Mouse (Mus musculus) retina, embryonic 14.5 days (tissue): ENCODE data around the gene Olfr469.
A peak's percentile ranks its signal among the peaks of the same experiment; 100 is the strongest.
"Not testable (repeated sequence)": the region's sequence is repeated elsewhere in the genome, so short reads cannot be mapped to it uniquely, and the experiment has no call there.

Source experiments
- DNase-seq: peaks from one replicate; pipeline ENCODE4 v3.0.0-alpha.2; 2015; ENCODE audit warnings: low spot score

The Olfr469 gene

DNA sequence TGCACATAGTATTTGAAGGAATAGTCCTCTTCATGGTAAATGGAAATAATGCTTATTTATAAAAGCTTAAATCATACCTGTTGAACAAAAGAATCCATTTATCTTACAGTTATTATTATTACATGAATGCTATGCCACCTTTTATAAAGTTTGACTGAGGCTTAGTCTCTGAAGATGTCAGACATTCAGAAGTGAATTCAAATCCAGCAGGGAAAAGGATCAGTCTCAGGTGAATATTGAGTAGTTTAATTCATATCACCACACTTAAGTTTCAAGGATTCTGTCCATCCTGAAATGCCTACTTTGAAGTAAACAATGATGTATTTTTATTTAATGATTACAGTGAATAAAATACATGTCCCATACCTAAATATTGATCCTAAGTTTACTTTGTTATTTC lies at the start of gene Olfr469:
Gene Olfr469, minus strand, starts transcription at position 101 of the 400 bp plus-strand sequence.
- not testable (repeated sequence) for DNase-seq

DNA sequence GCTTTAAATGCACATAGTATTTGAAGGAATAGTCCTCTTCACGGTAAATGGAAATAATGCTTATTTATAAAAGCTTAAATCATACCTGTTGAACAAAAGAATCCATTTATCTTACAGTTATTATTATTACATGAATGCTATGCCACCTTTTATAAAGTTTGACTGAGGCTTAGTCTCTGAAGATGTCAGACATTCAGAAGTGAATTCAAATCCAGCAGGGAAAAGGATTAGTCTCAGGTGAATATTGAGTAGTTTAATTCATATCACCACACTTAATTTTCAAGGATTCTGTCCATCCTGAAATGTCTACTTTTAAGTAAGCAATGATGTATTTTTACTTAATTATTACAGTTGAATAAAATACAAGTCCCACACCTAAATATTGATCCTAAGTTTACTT lies 22.0 kb upstream of the Olfr469 start, which contains the start of gene Olfr470:
Gene Olfr470, minus strand, starts transcription at position 101 of the 400 bp plus-strand sequence.
- not testable (repeated sequence) for DNase-seq

DNA sequence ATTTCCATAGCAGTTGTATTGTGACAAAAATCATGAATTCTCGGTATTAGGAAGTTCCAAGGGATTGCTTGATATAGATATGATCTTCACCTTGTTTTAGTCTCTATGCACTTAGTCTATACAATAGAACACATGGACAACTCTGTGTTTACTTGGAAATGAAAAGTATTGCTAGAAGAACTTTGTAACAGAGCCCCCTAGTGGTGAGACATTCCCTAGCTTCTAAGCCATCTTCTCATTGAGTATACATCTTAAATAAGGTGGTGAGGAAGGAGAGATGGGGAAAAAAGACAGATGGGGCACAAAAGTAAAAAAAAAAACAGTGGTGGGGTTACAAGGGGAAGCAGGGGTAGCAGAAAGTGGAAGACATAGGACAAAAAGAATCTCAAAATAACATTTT lies 16.4 kb upstream of the Olfr469 start:
- DNase-seq, result peak; percentile 65

DNA sequence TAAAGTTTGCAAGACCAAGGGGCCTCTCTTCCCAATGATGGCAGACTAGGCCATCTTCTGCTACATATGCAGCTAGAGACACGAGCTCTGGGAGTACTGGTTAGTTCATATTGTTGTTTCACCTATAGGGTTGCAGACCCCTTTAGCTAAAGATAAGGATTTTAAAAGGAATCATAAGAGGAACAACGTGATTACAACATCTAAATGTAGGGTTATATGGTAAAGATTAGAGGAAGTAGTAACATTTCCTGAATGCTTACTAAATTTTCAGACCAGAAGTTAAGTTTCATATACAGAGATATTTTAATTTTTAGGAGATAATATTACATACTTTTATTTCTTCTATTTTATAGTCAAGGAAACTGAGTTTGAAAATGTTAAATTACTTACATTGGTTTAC lies 1.5 kb downstream of the Olfr469 start:
- DNase-seq, result not testable (repeated sequence)

DNA sequence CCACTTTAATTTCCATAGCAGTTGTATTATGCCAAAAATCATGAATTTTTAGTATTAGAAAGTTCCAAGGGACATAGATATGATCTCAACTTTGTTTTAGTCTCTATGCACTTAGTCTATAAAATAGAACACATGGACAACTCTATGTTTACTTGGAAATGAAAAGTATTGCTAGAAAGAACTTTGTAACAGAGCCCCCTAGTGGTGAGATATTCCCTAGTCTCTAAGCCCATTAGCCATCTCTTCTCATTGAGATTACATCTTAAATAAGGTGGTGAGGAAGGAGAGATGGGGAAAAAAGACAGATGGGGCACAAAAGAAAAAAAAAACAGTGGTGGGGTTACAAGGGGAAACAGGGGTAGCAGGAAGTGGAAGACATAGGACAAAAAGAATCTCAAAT lies 5.9 kb downstream of the Olfr469 start:
- DNase-seq, result peak; percentile 59

DNA sequence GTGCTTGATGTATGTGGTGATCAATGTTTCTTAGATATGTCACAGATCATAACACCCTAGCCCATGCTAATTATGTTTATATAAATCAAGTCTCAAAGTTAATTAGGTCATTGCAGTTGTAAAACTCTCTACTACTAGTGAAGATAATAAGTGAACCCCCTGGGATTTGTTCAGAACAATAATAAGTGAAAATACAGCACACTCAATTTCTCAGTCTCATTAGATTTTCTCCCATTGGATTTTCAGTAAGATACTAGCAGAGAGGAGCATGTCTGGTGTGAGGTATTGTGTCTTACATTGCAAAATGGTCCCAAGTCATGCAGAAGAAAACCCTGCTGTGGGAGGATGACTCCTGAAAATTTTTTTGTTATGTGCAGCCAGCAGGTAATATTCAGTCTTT lies 13.4 kb downstream of the Olfr469 start, which contains the start of gene Olfr467:
Gene Olfr467, plus strand, starts transcription at position 301 of the 400 bp plus-strand sequence.
- no peak for DNase-seq

DNA sequence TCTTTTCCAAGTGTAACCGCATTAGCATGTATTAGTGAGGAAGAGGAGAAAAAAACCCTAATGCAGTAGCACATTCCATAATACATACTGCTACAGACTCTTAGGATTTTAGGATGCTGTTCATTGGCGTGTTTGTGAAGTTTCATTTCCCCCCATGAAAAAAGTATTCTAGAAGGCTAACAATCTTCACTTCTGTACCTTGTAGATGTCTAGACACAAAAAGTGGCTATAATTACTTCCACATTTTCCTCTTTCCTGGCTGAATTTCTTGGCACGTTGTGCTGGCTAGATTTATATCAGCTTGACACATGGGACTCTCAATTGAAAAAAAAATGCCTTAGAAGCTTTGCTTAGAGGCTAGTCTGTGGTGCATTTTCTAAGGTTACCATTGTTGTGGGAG lies 23.2 kb downstream of the Olfr469 start:
- DNase-seq, result no peak

DNA sequence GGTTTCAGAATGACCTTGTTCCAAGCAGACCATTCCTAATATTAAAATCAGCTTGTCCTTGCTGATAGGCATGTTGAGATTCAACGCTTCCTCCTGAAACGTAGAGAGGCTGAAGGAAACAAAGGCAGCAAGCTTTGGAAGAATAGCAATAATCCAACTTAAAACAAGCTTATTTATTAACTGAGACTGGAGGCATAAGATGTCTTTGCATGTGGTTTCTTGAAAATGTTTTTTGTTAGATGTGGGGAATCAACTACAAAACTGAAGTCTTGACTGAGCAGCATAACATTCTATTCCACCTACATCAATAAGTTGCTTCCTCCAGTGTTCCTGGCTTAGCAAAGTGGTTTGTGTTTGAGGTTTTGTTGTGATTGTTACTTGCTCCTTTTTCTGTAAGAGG lies 24.2 kb downstream of the Olfr469 start, which contains the start of gene Ovch2:
Gene Ovch2, minus strand, starts transcription at position 101 of the 400 bp plus-strand sequence.
- no peak for DNase-seq

DNA sequence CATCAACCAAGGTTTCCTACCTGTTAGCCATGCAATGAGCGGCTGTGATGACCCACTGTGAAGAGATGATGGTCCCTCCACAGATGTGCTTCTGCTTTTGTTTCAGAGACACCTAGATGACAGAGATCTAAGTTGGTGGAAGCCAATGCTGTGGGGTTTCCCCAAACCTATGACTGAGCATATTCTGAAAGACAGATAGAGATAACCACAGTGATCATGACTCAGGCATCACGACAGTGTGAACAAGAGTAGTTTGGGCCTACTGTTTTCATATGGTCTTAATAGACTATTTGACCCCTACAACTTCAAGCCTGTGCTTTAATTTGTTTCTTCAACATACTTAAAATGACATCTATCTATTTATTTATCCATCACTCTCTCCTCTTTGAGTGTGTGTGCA lies 28.8 kb downstream of the Olfr469 start:
- no peak for DNase-seq

DNA sequence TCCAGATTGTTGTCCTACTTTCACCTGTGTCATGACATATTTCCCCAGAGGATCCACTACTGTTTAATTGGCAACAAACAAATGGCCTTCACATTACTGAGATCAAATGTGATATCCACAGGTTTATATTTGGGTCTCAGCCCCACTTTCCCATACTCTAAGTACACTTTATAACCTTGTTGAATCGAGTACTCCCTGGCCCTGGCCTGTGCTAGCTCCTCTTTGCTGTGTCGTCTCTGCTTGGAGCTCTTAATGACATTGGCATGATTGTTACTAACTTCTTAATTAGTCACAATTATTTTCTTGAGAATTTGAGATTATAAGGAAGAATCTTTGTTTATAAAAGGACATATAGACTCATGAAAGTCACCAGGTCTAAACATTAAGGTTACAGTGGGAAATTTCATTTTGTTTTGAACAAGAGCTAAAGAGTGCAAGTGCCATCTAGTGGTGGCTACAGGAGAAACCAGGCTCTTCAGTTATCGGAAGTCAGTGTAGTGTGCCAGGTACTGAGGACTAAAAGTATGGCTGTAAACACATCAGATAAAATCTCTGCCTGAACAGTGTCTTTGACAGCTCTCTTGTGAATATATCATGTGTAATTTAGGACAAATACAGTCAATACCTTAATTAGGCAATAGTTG lies 37.2 kb downstream of the Olfr469 start:
- peak; percentile 66 for DNase-seq

DNA sequence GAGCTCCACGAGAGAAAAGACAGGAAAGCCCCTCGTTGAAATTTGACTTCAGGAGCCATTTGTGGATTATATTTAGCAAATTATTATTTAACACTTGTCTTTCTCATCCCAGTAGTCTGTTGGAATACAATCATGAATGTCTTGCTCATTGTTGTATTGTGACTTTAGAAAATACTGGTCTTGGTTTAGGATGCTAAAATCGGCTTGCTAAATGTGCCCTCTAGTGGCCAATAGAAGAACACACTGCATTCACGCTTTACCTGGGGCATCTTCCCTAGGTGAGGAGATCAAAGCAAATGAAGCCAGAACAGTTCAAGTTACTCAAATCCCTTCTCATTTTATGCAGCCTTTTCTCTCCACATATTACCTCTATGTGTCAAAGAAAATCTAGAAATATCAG lies 45.7 kb downstream of the Olfr469 start:
- DNase-seq, result peak; percentile 56

DNA sequence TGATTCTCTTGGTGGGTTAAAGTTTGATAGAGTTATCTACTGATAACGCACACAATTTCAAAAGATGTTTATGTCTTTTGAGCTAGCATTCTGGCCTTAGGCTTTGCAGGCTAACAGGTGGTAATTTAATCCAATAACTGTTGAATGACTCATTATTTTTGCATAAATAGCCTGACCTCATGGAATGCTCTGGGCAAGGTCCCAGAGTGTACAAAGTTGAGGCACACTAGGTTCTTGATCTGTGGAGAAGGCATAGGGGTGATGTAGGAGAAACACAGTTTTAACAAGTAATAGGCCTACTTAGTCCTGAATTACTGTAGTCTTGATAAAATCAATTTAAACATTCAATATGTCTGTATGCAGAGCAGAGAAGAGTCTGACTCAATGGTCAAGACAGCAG lies 47.1 kb downstream of the Olfr469 start:
- DNase-seq, result no peak

DNA sequence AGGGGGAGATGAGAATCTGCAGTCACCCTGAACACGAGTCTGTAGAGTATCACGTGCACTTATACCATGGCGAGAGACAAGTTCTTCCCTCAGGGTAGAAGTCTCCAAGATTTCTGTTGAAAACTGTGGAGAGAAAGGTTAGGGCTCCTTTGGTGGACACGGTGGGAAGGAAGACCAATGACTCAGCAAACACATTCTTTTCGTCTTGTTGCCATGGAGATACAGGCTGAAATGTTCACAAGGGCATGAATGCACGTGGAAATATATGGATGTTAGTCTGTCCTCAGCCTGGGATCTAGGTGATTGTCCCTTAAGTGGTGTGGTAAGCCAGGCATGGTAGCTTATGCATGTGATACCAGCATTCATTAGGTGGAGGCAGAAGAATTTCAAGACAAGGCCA lies 54.5 kb downstream of the Olfr469 start:
- no peak for DNase-seq
